Mouse (Mus musculus) stomach, embryonic 14.5 days (tissue): Measurements from ENCODE around the gene Fgf10. TPM values are rescaled to one million over a fixed set of nuclear protein-coding genes. Genes with fewer than 3 reads are reported as not detected.

Source experiments
- ATAC-seq: fragments of 200-750 bp; cut with Nextera tagmentation; 2 replicates; pipeline ENCODE4 v1.8.0; 2017; ENCODE audit warnings: low read depth, moderate TSS enrichment; ENCODE audit not compliant: insufficient number of reproducible peaks, insufficient read depth, low FRiP score
- H3K27ac ChIP-seq: fragments of 300-500 bp; sonication (generic); 2 replicates; pipeline ENCODE4 v1.5.1; 2014; ENCODE audit warnings: mild to moderate bottlenecking, low read length, moderate library complexity, mixed read lengths
- H3K27me3 ChIP-seq: fragments of 300-500 bp; sonication (generic); 2 replicates; pipeline ENCODE4 v1.6.1; 2014; ENCODE audit warnings: low read length, control low read depth, mixed read lengths; ENCODE audit not compliant: control insufficient read depth, insufficient read depth
- H3K36me3 ChIP-seq: fragments of 300-500 bp; sonication (generic); 2 replicates; pipeline ENCODE4 v1.6.1; 2014; ENCODE audit warnings: mild to moderate bottlenecking, control low read depth, low read length, moderate library complexity, mixed read lengths; ENCODE audit not compliant: control insufficient read depth, insufficient read depth
- H3K4me1 ChIP-seq: fragments of 300-500 bp; sonication (generic); 2 replicates; pipeline ENCODE4 v1.6.1; 2014; ENCODE audit warnings: low read length, control low read depth, mixed read lengths; ENCODE audit not compliant: control insufficient read depth, insufficient read depth
- H3K4me2 ChIP-seq: fragments of 300-500 bp; sonication (generic); replicated peaks from 2 replicates; pipeline ENCODE4 v1.6.1; 2014; ENCODE audit warnings: low read depth, low read length, control low read depth
- H3K4me3 ChIP-seq: fragments of 300-500 bp; sonication (generic); 2 replicates; pipeline ENCODE4 v1.5.1; 2014; ENCODE audit warnings: low read depth, low read length, control low read depth
- H3K9ac ChIP-seq: fragments of 300-500 bp; sonication (generic); replicated peaks from 2 replicates; pipeline ENCODE4 v1.6.1; 2014; ENCODE audit warnings: low read depth, mild to moderate bottlenecking, control low read depth, low read length, moderate library complexity, mixed read lengths
- H3K9me3 ChIP-seq: fragments of 300-500 bp; sonication (generic); 2 replicates; pipeline ENCODE4 v1.6.1; 2016; ENCODE audit warnings: low read depth, low read length, control low read depth; ENCODE audit not compliant: control insufficient read depth
- WGBS: fragments of 180-500 bp; shearing (Covaris S2); extraction: QIAGEN DNeasy Blood & Tissue Kit; methylation state at CpG from one replicate; pipeline ENCODE4 v1.1.7; 2014; 5-methylcytosine and 5-hydroxymethylcytosine counted together
- polyA plus RNA-seq: library from polyadenylated mRNA; unstranded; fragments of >200 nt; fragmentation: Nextera tagmentation; extraction: Ambion mirVana; gene quantifications from 2 replicates; pipeline ENCODE4 v1.2.1, GENCODE M21; 2014

Gene Fgf10
- polyA plus RNA-seq, 1 experiment from 2014 or later = 14.0 TPM

- H3K9ac ChIP-seq = no peak overlapping the region
- no peaks in the 10 kb centered on the region for H3K9me3 ChIP-seq
- no peaks in the 10 kb centered on the region for H3K36me3 ChIP-seq
- H3K4me3 ChIP-seq = no peak overlapping the region
- no peak overlapping the region for H3K27ac ChIP-seq
- peak overlapping the region; percentile 25; the same call in 1 of the 2 replicates for H3K4me2 ChIP-seq
- ATAC-seq = no peak
- H3K4me1 ChIP-seq = no peaks in the 10 kb centered on the region
- H3K27me3 ChIP-seq = no peaks in the 10 kb centered on the region
- WGBS = 30% methylated on average over 12 of the region's 12 CpGs
Observed at GRCm38 (mm10) chr13:118731850-118732552, 62.4 kb downstream of the Fgf10 start.

DNA sequence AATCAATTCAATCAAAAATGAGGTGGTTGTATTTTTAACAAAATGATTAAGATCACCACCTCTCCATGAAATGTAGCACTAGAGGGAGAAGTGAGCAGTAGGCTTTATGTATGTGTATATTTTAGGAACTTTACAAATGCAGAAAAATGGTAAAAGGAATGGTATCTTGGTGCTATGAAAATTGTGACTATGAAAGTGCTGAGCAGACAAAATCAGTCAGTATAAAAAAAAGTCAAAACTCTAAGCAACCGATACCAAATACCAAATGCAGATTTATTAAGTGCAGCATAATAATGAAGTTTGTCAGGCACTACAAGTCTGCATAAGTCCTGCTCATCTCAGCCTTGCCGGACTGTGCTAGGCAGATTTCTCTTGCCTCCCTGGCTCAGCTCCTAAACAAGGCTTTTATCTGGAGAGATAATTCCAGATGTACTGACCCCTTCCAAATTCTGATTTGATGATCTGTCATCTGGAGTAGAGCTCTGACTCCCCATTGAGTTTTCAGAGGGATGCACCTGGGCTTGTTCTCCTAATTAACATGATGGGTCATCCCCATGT is 70.3 kb downstream of the Fgf10 start:
- Histone ChIP-seq H3K27ac (no peak overlapping the region), H3K9me3 (no peaks in the 10 kb centered on the region), H3K27me3 (no peaks in the 10 kb centered on the region), H3K4me2 (no peak overlapping the region), H3K4me3 (no peak overlapping the region), H3K36me3 (no peaks in the 10 kb centered on the region), H3K4me1 (no peaks in the 10 kb centered on the region), H3K9ac (no peak overlapping the region)
- 71% methylated on average over 2 of the region's 2 CpGs for WGBS
- ATAC-seq = no peak

- Histone ChIP-seq H3K9me3 (no peaks in the 10 kb centered on the region), H3K27ac (no peak overlapping the region), H3K4me2 (no peak overlapping the region), H3K9ac (no peak overlapping the region), H3K4me3 (no peak overlapping the region), H3K4me1 (no peaks in the 10 kb centered on the region), H3K27me3 (no peaks in the 10 kb centered on the region), H3K36me3 (no peaks in the 10 kb centered on the region)
- ATAC-seq = no peak
- WGBS = 70% methylated on average over 4 of the region's 4 CpGs
Observed at GRCm38 (mm10) chr13:118742788-118743187, 73.2 kb downstream of the Fgf10 start.

DNA sequence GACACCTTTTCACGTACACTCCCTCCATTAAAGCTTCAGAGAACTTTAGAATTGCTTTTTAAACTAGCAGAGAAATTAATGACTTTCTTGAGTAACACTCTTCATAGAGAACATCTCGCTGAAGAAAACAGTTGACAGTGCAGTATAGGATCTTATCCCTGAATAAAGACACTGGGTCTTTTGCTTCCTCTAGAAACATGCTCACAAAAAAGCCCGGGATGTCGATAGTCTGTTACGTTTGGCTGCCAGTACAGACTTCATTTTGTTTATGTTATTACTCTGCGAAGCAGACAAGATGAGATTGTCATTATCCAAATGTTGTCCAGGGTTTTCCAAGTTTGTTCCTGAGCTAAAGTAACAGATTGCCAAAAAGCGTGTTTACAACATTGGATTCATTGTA is 75.2 kb downstream of the Fgf10 start:
- H3K27me3 ChIP-seq = no peaks in the 10 kb centered on the region
- 58% methylated on average over 7 of the region's 7 CpGs for WGBS
- H3K4me2 ChIP-seq = no peak overlapping the region
- H3K27ac ChIP-seq = no peak overlapping the region
- no peaks in the 10 kb centered on the region for H3K4me1 ChIP-seq
- H3K9me3 ChIP-seq = no peaks in the 10 kb centered on the region
- H3K4me3 ChIP-seq = no peak overlapping the region
- ATAC-seq = no peak
- no peak overlapping the region for H3K9ac ChIP-seq
- H3K36me3 ChIP-seq = no peaks in the 10 kb centered on the region

DNA sequence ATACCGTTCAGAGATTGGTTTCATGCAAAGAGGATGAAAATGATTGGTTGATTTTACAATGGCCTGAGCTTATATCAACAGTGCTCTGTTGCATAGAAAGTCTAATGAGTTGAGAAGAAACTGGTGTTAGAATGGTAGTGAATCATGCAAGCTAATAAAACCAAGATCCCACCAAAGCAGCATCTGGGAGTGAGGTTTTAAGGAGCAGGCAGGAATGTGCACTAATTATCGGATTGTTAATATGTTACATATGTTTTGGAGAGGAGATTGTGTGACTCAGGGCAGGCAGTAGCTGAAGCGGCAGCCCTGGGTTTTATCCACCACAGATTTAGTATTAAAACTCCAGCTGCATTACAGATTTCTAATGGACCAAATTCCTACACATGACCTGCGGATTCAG is 76.8 kb downstream of the Fgf10 start:
- no peaks in the 10 kb centered on the region for H3K9me3 ChIP-seq
- no peak overlapping the region for H3K4me2 ChIP-seq
- 79% methylated on average over 4 of the region's 4 CpGs for WGBS
- H3K4me1 ChIP-seq = no peaks in the 10 kb centered on the region
- no peaks in the 10 kb centered on the region for H3K36me3 ChIP-seq
- H3K27me3 ChIP-seq = no peaks in the 10 kb centered on the region
- ATAC-seq = no peak
- no peak overlapping the region for H3K9ac ChIP-seq
- H3K4me3 ChIP-seq = no peak overlapping the region
- H3K27ac ChIP-seq = no peak overlapping the region

GRCm38 (mm10) chr13:118754024-118754423 is 84.4 kb downstream of the Fgf10 start:
- Histone ChIP-seq H3K9me3 (no peaks in the 10 kb centered on the region), H3K27ac (no peak overlapping the region), H3K4me3 (no peak overlapping the region), H3K36me3 (no peaks in the 10 kb centered on the region), H3K9ac (no peak overlapping the region), H3K4me2 (no peak overlapping the region), H3K27me3 (no peaks in the 10 kb centered on the region), H3K4me1 (no peaks in the 10 kb centered on the region)
- ATAC-seq = no peak
- 88% methylated on average over 4 of the region's 4 CpGs for WGBS

DNA sequence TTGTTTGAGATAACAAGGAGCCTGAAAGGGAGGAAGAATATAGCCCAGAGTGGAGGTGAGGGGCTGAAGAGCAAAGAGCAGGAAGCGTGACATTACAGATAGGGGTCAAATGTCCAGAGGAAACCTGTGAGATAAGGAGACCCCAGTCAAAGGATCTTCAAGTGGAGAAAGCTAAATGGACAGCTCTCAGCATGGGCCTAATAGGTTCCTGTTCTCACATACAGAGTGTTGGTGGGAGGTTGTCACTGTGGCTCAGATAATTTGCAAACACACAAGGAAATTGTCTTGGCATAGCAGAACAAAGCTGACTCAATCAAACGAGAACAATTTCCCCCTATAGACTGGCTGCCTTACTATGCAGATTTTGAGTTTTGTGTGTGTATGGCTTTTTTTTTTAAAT is 89.4 kb downstream of the Fgf10 start:
- Histone ChIP-seq H3K4me1 (no peaks in the 10 kb centered on the region), H3K9me3 (no peaks in the 10 kb centered on the region), H3K4me2 (no peak overlapping the region), H3K27ac (no peak overlapping the region), H3K9ac (no peak overlapping the region), H3K27me3 (no peaks in the 10 kb centered on the region), H3K36me3 (no peaks in the 10 kb centered on the region), H3K4me3 (no peak overlapping the region)
- WGBS = 26% methylated on average over 2 of the region's 2 CpGs
- no peak for ATAC-seq

DNA sequence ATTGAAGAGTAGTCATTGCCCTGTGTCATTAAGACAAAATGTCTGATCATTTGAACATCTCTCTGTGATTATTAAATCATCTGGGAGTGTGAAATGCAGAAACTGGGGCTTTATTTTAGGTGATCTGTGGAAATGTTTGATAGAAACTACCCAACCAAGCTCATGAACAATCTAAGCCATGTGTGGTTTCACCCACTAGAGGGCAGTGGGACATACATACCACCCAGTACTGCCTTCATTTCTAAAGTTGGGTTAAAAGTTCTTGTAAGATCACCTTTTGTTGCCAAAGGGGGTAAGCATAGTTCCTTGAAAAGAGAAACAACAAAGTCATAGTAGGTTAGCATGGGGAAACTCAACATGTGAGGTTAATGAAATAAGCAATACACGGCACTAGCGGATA is 93.4 kb downstream of the Fgf10 start:
- H3K9ac ChIP-seq = no peak overlapping the region
- no peaks in the 10 kb centered on the region for H3K4me1 ChIP-seq
- no peaks in the 10 kb centered on the region for H3K27me3 ChIP-seq
- 96% methylated on average over 2 of the region's 2 CpGs for WGBS
- no peak overlapping the region for H3K27ac ChIP-seq
- H3K9me3 ChIP-seq = no peaks in the 10 kb centered on the region
- no peak for ATAC-seq
- H3K4me2 ChIP-seq = no peak overlapping the region
- H3K4me3 ChIP-seq = no peak overlapping the region
- H3K36me3 ChIP-seq = no peaks in the 10 kb centered on the region

GRCm38 (mm10) chr13:118772188-118772587 is 102.6 kb downstream of the Fgf10 start:
- H3K27ac ChIP-seq = no peak overlapping the region
- no peak overlapping the region for H3K4me2 ChIP-seq
- H3K9me3 ChIP-seq = no peaks in the 10 kb centered on the region
- no peak overlapping the region for H3K9ac ChIP-seq
- no peaks in the 10 kb centered on the region for H3K27me3 ChIP-seq
- no peak overlapping the region for H3K4me3 ChIP-seq
- no peak for ATAC-seq
- no peaks in the 10 kb centered on the region for H3K4me1 ChIP-seq
- H3K36me3 ChIP-seq = no peaks in the 10 kb centered on the region
